Mouse (Mus musculus) fibroblast of lung, adult 2 months (primary cell): ENCODE measurements at regions not wholly inside any gene's neighbourhood (a gene's known extent, or its start where the extent isn't known, plus 50 kb on each side); places are given as distances from the start of the nearest gene placed in this dataset.

ENCODE experiments used
- DNase-seq: peaks from one replicate; pipeline ENCODE4 v3.0.0-alpha.2; 2011; ENCODE audit warnings: low read depth

- no peak for DNase-seq
These were observed 220.0 kb upstream of the Gm9767 start for GRCm38 (mm10) chr10:25857954-25858616.

GRCm38 (mm10) chr10:25844348-25844747 is 233.7 kb upstream of the Gm9767 start:
- DNase-seq: no peak

GRCm38 (mm10) chr10:25829275-25829674 is 248.8 kb upstream of the Gm9767 start:
- DNase-seq: no peak

- no peak for DNase-seq
These were observed 268.2 kb upstream of the Smlr1 start for GRCm38 (mm10) chr10:25804223-25804622.

- DNase-seq: no peak
These were observed 265.4 kb upstream of the Smlr1 start for GRCm38 (mm10) chr10:25801499-25801898.

GRCm38 (mm10) chr10:25798881-25799280 is 262.8 kb upstream of the Smlr1 start:
- DNase-seq: no peak

- peak; percentile 54 for DNase-seq
These were observed 254.3 kb upstream of the Smlr1 start for GRCm38 (mm10) chr10:25790363-25790821.

GRCm38 (mm10) chr10:25788660-25789059 is 252.6 kb upstream of the Smlr1 start:
- peak; percentile 26 for DNase-seq

- peak; percentile 25 for DNase-seq
These were observed 251.9 kb upstream of the Smlr1 start for GRCm38 (mm10) chr10:25788004-25788403.

- DNase-seq: no peak
These were observed 247.8 kb upstream of the Smlr1 start for GRCm38 (mm10) chr10:25783861-25784260.

- DNase-seq: no peak
These were observed 243.4 kb upstream of the Smlr1 start for GRCm38 (mm10) chr10:25779476-25779875.

- DNase-seq: no peak
These were observed 241.7 kb upstream of the Smlr1 start for GRCm38 (mm10) chr10:25777717-25778116.

GRCm38 (mm10) chr10:25776697-25777096 is 240.6 kb upstream of the Smlr1 start:
- DNase-seq: no peak

- DNase-seq: no peak
These were observed 234.0 kb upstream of the Smlr1 start for GRCm38 (mm10) chr10:25770051-25770450.

GRCm38 (mm10) chr10:25768456-25768855 is 232.4 kb upstream of the Smlr1 start:
- peak; percentile 34 for DNase-seq

- no peak for DNase-seq
These were observed 218.2 kb upstream of the Smlr1 start for GRCm38 (mm10) chr10:25754300-25754699.

GRCm38 (mm10) chr10:25742678-25743077 is 206.6 kb upstream of the Smlr1 start:
- DNase-seq: no peak

GRCm38 (mm10) chr10:25740956-25741355 is 204.9 kb upstream of the Smlr1 start:
- DNase-seq: no peak

- DNase-seq: no peak
These were observed 194.4 kb upstream of the Smlr1 start for GRCm38 (mm10) chr10:25730470-25730869.

GRCm38 (mm10) chr10:25723966-25724365 is 187.9 kb upstream of the Smlr1 start:
- DNase-seq: no peak

GRCm38 (mm10) chr10:25715747-25716146 is 179.7 kb upstream of the Smlr1 start:
- no peak for DNase-seq

GRCm38 (mm10) chr10:25714636-25715035 is 178.6 kb upstream of the Smlr1 start:
- DNase-seq: no peak

GRCm38 (mm10) chr10:25714041-25714440 is 178.0 kb upstream of the Smlr1 start:
- peak; percentile 62 for DNase-seq

- no peak for DNase-seq
These were observed 171.9 kb upstream of the Smlr1 start for GRCm38 (mm10) chr10:25707951-25708350.
